Mouse (Mus musculus): ENCODE measurements around the gene Trim62. TPM values are rescaled to one million over a fixed set of nuclear protein-coding genes. Genes with fewer than 3 reads are reported as not detected.

Gene Trim62
- polyA plus RNA-seq, 1 experiment from 2014 or later: 4.3 TPM

DNA sequence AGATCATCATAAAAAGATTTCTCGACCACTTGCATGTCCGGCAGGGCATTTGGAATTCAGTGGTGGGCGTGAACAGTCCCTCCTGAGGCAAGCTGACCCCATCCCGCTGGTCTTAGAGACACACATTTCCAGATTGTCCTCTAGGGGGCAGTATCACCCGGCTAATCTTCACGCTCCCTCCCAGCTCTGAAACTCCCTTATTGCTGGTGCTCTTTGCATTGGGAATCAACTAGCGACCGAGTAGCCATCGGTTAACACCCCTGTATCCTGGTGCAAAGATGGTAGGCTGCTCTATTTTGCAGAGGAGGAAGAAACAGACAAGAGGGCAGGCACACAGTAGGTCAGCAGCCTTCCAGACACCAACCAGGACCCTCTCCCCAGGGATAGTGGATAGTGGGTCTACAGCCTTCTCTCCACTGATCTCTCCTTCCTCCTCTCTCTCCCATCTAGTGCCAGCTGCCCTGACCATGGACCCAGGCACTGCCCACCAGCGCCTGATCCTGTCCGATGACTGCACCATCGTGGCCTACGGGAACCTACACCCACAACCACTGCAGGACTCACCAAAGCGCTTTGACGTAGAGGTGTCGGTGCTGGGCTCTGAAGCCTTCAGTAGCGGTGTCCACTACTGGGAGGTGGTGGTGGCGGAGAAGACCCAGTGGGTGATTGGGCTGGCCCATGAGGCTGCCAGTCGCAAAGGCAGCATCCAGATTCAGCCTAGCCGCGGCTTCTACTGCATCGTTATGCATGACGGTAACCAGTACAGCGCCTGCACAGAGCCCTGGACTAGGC lies 25.4 kb downstream of the Trim62 start:
- ATAC-seq (replicated peaks; ENCODE audit: low FRiP score): no peak
- 0 out of 2 replicates have a peak, but pooled peaks cover 2% of the 10 kb centered on the region for H3K4me1 ChIP-seq (replicated peaks; ENCODE audit: control insufficient read depth, insufficient read depth, low read length)
- no peaks in the 10 kb centered on the region for H3K9me3 ChIP-seq (ENCODE audit: control insufficient read depth, low read length)
- no peaks in the 10 kb centered on the region for H3K27me3 ChIP-seq (replicated peaks; ENCODE audit: control insufficient read depth, insufficient read depth, low read length)
- H3K36me3 ChIP-seq (ENCODE audit: control insufficient read depth, insufficient read depth, low read length): no peaks in the 10 kb centered on the region
- DNase-seq (ENCODE audit: low spot score): peak; percentile 45
- no peak overlapping the region for H3K9ac ChIP-seq (ENCODE audit: low read depth, low read length)
- no peak overlapping the region for H3K27ac ChIP-seq (ENCODE audit: low read depth, low read length)
- no peak overlapping the region for H3K4me3 ChIP-seq (ENCODE audit: low read depth, low read length)
- H3K4me2 ChIP-seq: no peak overlapping the region
- 59% methylated on average over 24 of the region's 24 CpGs for WGBS

DNA sequence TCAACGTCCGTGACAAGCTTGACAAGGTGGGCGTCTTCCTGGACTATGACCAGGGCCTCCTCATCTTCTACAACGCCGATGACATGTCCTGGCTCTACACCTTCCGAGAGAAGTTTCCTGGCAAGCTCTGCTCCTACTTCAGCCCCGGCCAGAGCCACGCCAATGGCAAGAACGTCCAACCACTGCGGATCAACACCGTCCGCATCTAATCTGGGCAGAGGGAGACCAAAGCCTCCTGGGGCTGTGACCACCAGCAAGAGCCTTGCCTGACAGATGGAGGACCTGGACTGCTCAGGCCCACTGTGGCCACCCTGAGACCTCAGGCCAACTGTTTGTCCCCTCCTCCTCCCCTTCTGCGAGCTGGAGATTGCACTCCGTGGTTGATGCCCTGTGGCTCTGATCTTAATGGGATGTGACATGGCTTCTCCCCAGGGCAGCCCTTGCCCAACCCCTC lies 26.0 kb downstream of the Trim62 start:
- WGBS: 81% methylated on average over 14 of the region's 14 CpGs
- no peak for ATAC-seq (replicated peaks; ENCODE audit: low FRiP score)

GRCm38 (mm10) chr4:128910276-128911063 lies 27.1 kb downstream of the Trim62 start:
- whole genome bisulfite sequencing: 61% methylated on average over 8 of the region's 8 CpGs
- DNase-seq (ENCODE audit: low spot score) (no peak), ATAC-seq (replicated peaks; ENCODE audit: low FRiP score) (no peak)
- no peaks in the 10 kb centered on the region for H3K4me1 ChIP-seq (replicated peaks; ENCODE audit: control insufficient read depth, insufficient read depth, low read length)
- H3K4me3 ChIP-seq (ENCODE audit: low read depth, low read length): no peak overlapping the region
- H3K9me3 ChIP-seq (ENCODE audit: control insufficient read depth, low read length): no peaks in the 10 kb centered on the region
- no peaks in the 10 kb centered on the region for H3K27me3 ChIP-seq (replicated peaks; ENCODE audit: control insufficient read depth, insufficient read depth, low read length)
- no peak overlapping the region for H3K4me2 ChIP-seq
- no peaks in the 10 kb centered on the region for H3K36me3 ChIP-seq (ENCODE audit: control insufficient read depth, insufficient read depth, low read length)
- H3K9ac ChIP-seq (ENCODE audit: low read depth, low read length): no peak overlapping the region
- no peak overlapping the region for H3K27ac ChIP-seq (ENCODE audit: low read depth, low read length)

More for the DNA sequence above, 26.0 kb downstream of the Trim62 start:
- Histone ChIP-seq H3K4me3 (ENCODE audit: low read depth, low read length) (no peak overlapping the region), H3K9ac (ENCODE audit: low read depth, low read length) (no peak overlapping the region), H3K9me3 (ENCODE audit: control insufficient read depth, low read length) (no peaks in the 10 kb centered on the region), H3K27me3 (replicated peaks; ENCODE audit: control insufficient read depth, insufficient read depth, low read length) (no peaks in the 10 kb centered on the region), H3K4me1 (replicated peaks; ENCODE audit: control insufficient read depth, insufficient read depth, low read length) (0 out of 2 replicates have a peak, but pooled peaks cover 2% of the 10 kb centered on the region), H3K4me2 (no peak overlapping the region), H3K27ac (ENCODE audit: low read depth, low read length) (no peak overlapping the region), H3K36me3 (ENCODE audit: control insufficient read depth, insufficient read depth, low read length) (no peaks in the 10 kb centered on the region)
- DNase-seq (ENCODE audit: low spot score): no peak

- Histone ChIP-seq H3K27ac (ENCODE audit: low read depth, low read length) (no peak overlapping the region), H3K4me1 (replicated peaks; ENCODE audit: control insufficient read depth, insufficient read depth, low read length) (no peaks in the 10 kb centered on the region), H3K9me3 (ENCODE audit: control insufficient read depth, low read length) (no peaks in the 10 kb centered on the region), H3K36me3 (ENCODE audit: control insufficient read depth, insufficient read depth, low read length) (no peaks in the 10 kb centered on the region), H3K9ac (ENCODE audit: low read depth, low read length) (no peak overlapping the region), H3K4me3 (ENCODE audit: low read depth, low read length) (no peak overlapping the region), H3K4me2 (no peak overlapping the region), H3K27me3 (replicated peaks; ENCODE audit: control insufficient read depth, insufficient read depth, low read length) (no peaks in the 10 kb centered on the region)
- no peak for ATAC-seq (replicated peaks; ENCODE audit: low FRiP score)
- 85% methylated on average over 10 of the region's 10 CpGs for WGBS
- no peak for DNase-seq (ENCODE audit: low spot score)
These were observed 28.7 kb downstream of the Trim62 start for GRCm38 (mm10) chr4:128912085-128912484.

DNA sequence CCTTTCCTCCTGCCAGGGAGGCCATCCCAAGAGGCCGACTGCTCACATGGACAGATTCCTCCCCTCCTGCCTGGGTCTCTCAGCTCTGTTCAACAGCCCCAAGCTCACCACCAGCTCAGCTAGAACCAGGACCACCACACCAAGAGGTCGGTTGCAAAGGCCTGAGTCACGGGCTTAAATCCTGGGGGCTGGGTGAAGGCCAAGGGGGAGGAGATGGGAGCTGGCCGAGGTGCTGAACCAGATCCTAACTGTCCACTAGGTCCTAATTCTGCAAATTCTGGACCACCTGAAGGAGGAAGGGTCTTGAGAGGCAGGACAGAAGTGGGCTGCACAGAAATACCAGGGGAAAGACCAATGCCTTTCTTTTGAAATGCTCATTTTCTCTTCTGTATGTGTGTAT lies 30.4 kb downstream of the Trim62 start:
- H3K4me2 ChIP-seq: no peak overlapping the region
- 22% methylated on average over 4 of the region's 4 CpGs for WGBS
- ATAC-seq (replicated peaks; ENCODE audit: low FRiP score) (no peak), DNase-seq (ENCODE audit: low spot score) (peak; percentile 60)
- H3K4me1 ChIP-seq (replicated peaks; ENCODE audit: control insufficient read depth, insufficient read depth, low read length): no peaks in the 10 kb centered on the region
- no peak overlapping the region for H3K27ac ChIP-seq (ENCODE audit: low read depth, low read length)
- no peaks in the 10 kb centered on the region for H3K9me3 ChIP-seq (ENCODE audit: control insufficient read depth, low read length)
- H3K9ac ChIP-seq (ENCODE audit: low read depth, low read length): no peak overlapping the region
- no peak overlapping the region for H3K4me3 ChIP-seq (ENCODE audit: low read depth, low read length)
- H3K36me3 ChIP-seq (ENCODE audit: control insufficient read depth, insufficient read depth, low read length): no peaks in the 10 kb centered on the region
- no peaks in the 10 kb centered on the region for H3K27me3 ChIP-seq (replicated peaks; ENCODE audit: control insufficient read depth, insufficient read depth, low read length)

DNA sequence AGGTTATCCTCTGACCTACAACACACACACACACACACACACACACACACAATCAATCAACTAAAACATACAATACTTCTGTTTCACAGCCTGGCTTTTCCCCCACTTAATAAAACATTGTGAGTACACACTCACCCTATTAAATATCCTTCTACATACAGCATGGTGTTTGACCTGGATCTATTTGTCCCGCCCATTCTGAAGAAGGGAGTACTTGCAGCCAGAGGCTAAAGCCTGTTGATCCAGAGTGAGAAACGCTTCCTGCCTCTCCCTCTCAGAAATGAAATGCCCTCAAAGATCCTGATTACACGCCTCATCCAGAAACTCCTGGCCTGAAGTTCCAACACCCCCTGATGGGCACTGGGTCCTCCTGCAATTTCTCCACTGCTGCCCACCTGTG lies 33.7 kb downstream of the Trim62 start:
- Histone ChIP-seq H3K9ac (ENCODE audit: low read depth, low read length) (no peak overlapping the region), H3K4me2 (no peak overlapping the region), H3K4me3 (ENCODE audit: low read depth, low read length) (no peak overlapping the region), H3K9me3 (ENCODE audit: control insufficient read depth, low read length) (no peaks in the 10 kb centered on the region), H3K36me3 (ENCODE audit: control insufficient read depth, insufficient read depth, low read length) (no peaks in the 10 kb centered on the region), H3K4me1 (replicated peaks; ENCODE audit: control insufficient read depth, insufficient read depth, low read length) (no peaks in the 10 kb centered on the region), H3K27me3 (replicated peaks; ENCODE audit: control insufficient read depth, insufficient read depth, low read length) (no peaks in the 10 kb centered on the region), H3K27ac (ENCODE audit: low read depth, low read length) (no peak overlapping the region)
- no peak for DNase-seq (ENCODE audit: low spot score)
- 65% methylated on average over 3 of the region's 3 CpGs for WGBS
- no peak for ATAC-seq (replicated peaks; ENCODE audit: low FRiP score)

- H3K4me2 ChIP-seq: no peak overlapping the region
- DNase-seq (ENCODE audit: low spot score) (no peak), ATAC-seq (replicated peaks; ENCODE audit: low FRiP score) (no peak)
- no peak overlapping the region for H3K9ac ChIP-seq (ENCODE audit: low read depth, low read length)
- 85% methylated on average over 6 of the region's 6 CpGs for WGBS
- H3K4me3 ChIP-seq (ENCODE audit: low read depth, low read length): no peak overlapping the region
- H3K27me3 ChIP-seq (replicated peaks; ENCODE audit: control insufficient read depth, insufficient read depth, low read length): no peaks in the 10 kb centered on the region
- no peak overlapping the region for H3K27ac ChIP-seq (ENCODE audit: low read depth, low read length)
- H3K9me3 ChIP-seq (ENCODE audit: control insufficient read depth, low read length): no peaks in the 10 kb centered on the region
- H3K36me3 ChIP-seq (ENCODE audit: control insufficient read depth, insufficient read depth, low read length): no peaks in the 10 kb centered on the region
- H3K4me1 ChIP-seq (replicated peaks; ENCODE audit: control insufficient read depth, insufficient read depth, low read length): no peaks in the 10 kb centered on the region
These were observed 34.4 kb downstream of the Trim62 start for GRCm38 (mm10) chr4:128917756-128918155.

- ATAC-seq (replicated peaks; ENCODE audit: low FRiP score) (no peak), DNase-seq (ENCODE audit: low spot score) (no peak)
- Histone ChIP-seq H3K27me3 (replicated peaks; ENCODE audit: control insufficient read depth, insufficient read depth, low read length) (no peaks in the 10 kb centered on the region; the same call in 1 of the 2 replicates), H3K9ac (ENCODE audit: low read depth, low read length) (no peak overlapping the region), H3K4me1 (replicated peaks; ENCODE audit: control insufficient read depth, insufficient read depth, low read length) (no peaks in the 10 kb centered on the region), H3K4me2 (no peak overlapping the region), H3K36me3 (ENCODE audit: control insufficient read depth, insufficient read depth, low read length) (no peaks in the 10 kb centered on the region), H3K9me3 (ENCODE audit: control insufficient read depth, low read length) (no peaks in the 10 kb centered on the region), H3K27ac (ENCODE audit: low read depth, low read length) (no peak overlapping the region), H3K4me3 (ENCODE audit: low read depth, low read length) (no peak overlapping the region)
- 44% methylated on average over 3 of the region's 3 CpGs for WGBS
These were observed 34.8 kb downstream of the Trim62 start for GRCm38 (mm10) chr4:128918187-128918586.

Measured in liver, embryonic 11.5 days (tissue).